Mouse (Mus musculus) cerebellum, adult 2 months (tissue): ENCODE measurements around the gene Slit1.

Experiments
- CTCF ChIP-seq: fragments of 200-500 bp; IDR thresholded peaks from 2 replicates; pipeline ENCODE4 v1.5.1; 2011; ENCODE audit warnings: low read depth, mild to moderate bottlenecking, control low read depth, low read length, moderate library complexity, borderline replicate concordance; ENCODE audit not compliant: insufficient read depth
- POLR2A ChIP-seq: fragments of 200-500 bp; IDR thresholded peaks from 2 replicates; pipeline ENCODE4 v1.6.1; 2011; ENCODE audit warnings: low read length, control low read depth, borderline replicate concordance; ENCODE audit not compliant: insufficient read depth

GRCm38 (mm10) chr19:41791384-41791783 is 47.9 kb upstream of the Slit1 start:
- TF ChIP-seq CTCF (no peak), POLR2A (no peak)
